Mouse (Mus musculus): ENCODE results near the gene Msi2. TPM values are rescaled to one million over a fixed set of nuclear protein-coding genes. Genes with fewer than 3 reads are reported as not detected.

The Msi2 gene
- total RNA-seq, 2 experiments from 2014 or later = 169 to 193 TPM

- DNase-seq = no peak
- no peak for TF ChIP-seq CTCF (IDR thresholded peaks at IDR 0.05)
- intact Hi-C loops (cut with DNase I) = no loop called here
- Histone ChIP-seq H3K27ac (no peak overlapping the region), H3K4me3 (no peak overlapping the region)
These were observed 294.1 kb downstream of the Msi2 start for GRCm38 (mm10) chr11:88424034-88424767.

GRCm38 (mm10) chr11:88421057-88421578, 297.2 kb downstream of the Msi2 start:
- TF ChIP-seq CTCF (IDR thresholded peaks at IDR 0.05) = no peak
- H3K27ac ChIP-seq = no peak overlapping the region
- intact Hi-C loops (cut with DNase I) = no loop called here

GRCm38 (mm10) chr11:88419657-88420366, 298.5 kb downstream of the Msi2 start:
- no peak overlapping the region for H3K4me3 ChIP-seq
- intact Hi-C loops (cut with DNase I) = loop anchor here (10.0 kb wide), 1 partner anchor 405 kb away; no protein-coding TSS in a partner anchor
- no peak overlapping the region for H3K27ac ChIP-seq
- TF ChIP-seq CTCF (IDR thresholded peaks at IDR 0.05) = no peak
- no peak for DNase-seq

More at GRCm38 (mm10) chr11:88421057-88421578, 297.2 kb downstream of the Msi2 start:
- H3K4me3 ChIP-seq = no peak overlapping the region
- DNase-seq = no peak

GRCm38 (mm10) chr11:88419064-88419463, 299.2 kb downstream of the Msi2 start:
- Histone ChIP-seq H3K27ac (no peak overlapping the region), H3K4me3 (no peak overlapping the region)
- TF ChIP-seq CTCF (IDR thresholded peaks at IDR 0.05) = no peak
- no peak for DNase-seq
- intact Hi-C loops (cut with DNase I) = loop anchor here (10.0 kb wide), 1 partner anchor 406 kb away; no protein-coding TSS in a partner anchor

GRCm38 (mm10) chr11:88414157-88414870, 304.0 kb downstream of the Msi2 start:
- no peak for DNase-seq
- intact Hi-C loops (cut with DNase I) = loop anchor here (5.0 to 10.0 kb wide), 2 partner anchors 122 to 410 kb away; partner anchors contain the start of gene Ccdc182
- no peak overlapping the region for H3K4me3 ChIP-seq
- H3K27ac ChIP-seq = no peak overlapping the region
- no peak for TF ChIP-seq CTCF (IDR thresholded peaks at IDR 0.05)

GRCm38 (mm10) chr11:88412423-88413094, 305.8 kb downstream of the Msi2 start:
- TF ChIP-seq CTCF (IDR thresholded peaks at IDR 0.05) = peak; percentile 88
- Histone ChIP-seq H3K27ac (no peak overlapping the region), H3K4me3 (no peak overlapping the region)
- intact Hi-C loops (cut with DNase I) = loop anchor here (1.0 to 10.0 kb wide), 3 partner anchors 120 to 412 kb away; partner anchors contain the start of gene Ccdc182
- DNase-seq = peak; percentile 77

- Histone ChIP-seq H3K27ac (no peak overlapping the region; the same call in 1 of the 2 replicates), H3K4me3 (no peak overlapping the region)
- no peak for DNase-seq
- TF ChIP-seq CTCF (IDR thresholded peaks at IDR 0.05) = no peak
- intact Hi-C loops (cut with DNase I) = no loop called here
These were observed 310.0 kb downstream of the Msi2 start for GRCm38 (mm10) chr11:88408305-88408704.

- TF ChIP-seq CTCF (IDR thresholded peaks at IDR 0.05) = no peak
- Histone ChIP-seq H3K27ac (peak overlapping the region; percentile 91), H3K4me3 (no peak overlapping the region)
- no peak for DNase-seq
- intact Hi-C loops (cut with DNase I) = no loop called here
These were observed 311.9 kb downstream of the Msi2 start for GRCm38 (mm10) chr11:88406408-88406915.

- intact Hi-C loops (cut with DNase I) = no loop called here
- DNase-seq = peak; percentile 87
- TF ChIP-seq CTCF (IDR thresholded peaks at IDR 0.05) = 0 out of 2 replicates have a peak, but pooled peaks have one; percentile 9
- peak overlapping the region; percentile 55 for H3K4me3 ChIP-seq
- H3K27ac ChIP-seq = peak overlapping the region; percentile 91
These were observed 313.3 kb downstream of the Msi2 start for GRCm38 (mm10) chr11:88404816-88405613.

- intact Hi-C loops (cut with DNase I) = no loop called here
- TF ChIP-seq CTCF (IDR thresholded peaks at IDR 0.05) = no peak
- Histone ChIP-seq H3K27ac (peak overlapping the region; percentile 91), H3K4me3 (peak overlapping the region; percentile 55)
- DNase-seq = peak; percentile 58
These were observed 314.1 kb downstream of the Msi2 start for GRCm38 (mm10) chr11:88404247-88404677.

GRCm38 (mm10) chr11:88402290-88402689, 316.0 kb downstream of the Msi2 start:
- intact Hi-C loops (cut with DNase I) = no loop called here
- no peak for DNase-seq
- peak overlapping the region; percentile 70 for H3K27ac ChIP-seq
- no peak for TF ChIP-seq CTCF (IDR thresholded peaks at IDR 0.05)
- H3K4me3 ChIP-seq = no peak overlapping the region

All from gastrocnemius, adult 2 months (tissue).